Mouse (Mus musculus) intestine, embryonic 16.5 days (tissue): Measurements from ENCODE around the gene Sfswap. TPM values are rescaled to one million over a fixed set of nuclear protein-coding genes. Genes with fewer than 3 reads are reported as not detected.

ENCODE experiments used
- ATAC-seq: fragments of 200-750 bp; cut with Nextera tagmentation; 2 replicates; pipeline ENCODE4 v1.8.0; 2017; ENCODE audit warnings: moderate TSS enrichment, moderate library complexity
- H3K27ac ChIP-seq: fragments of 300-500 bp; sonication (generic); 2 replicates; pipeline ENCODE4 v1.5.1; 2014; ENCODE audit warnings: mild to moderate bottlenecking, low read length
- H3K27me3 ChIP-seq: fragments of 300-500 bp; sonication (generic); replicated peaks from 2 replicates; pipeline ENCODE4 v1.6.1; 2014; ENCODE audit warnings: low read length, control low read depth, mixed read lengths; ENCODE audit not compliant: control insufficient read depth, insufficient read depth
- H3K36me3 ChIP-seq: fragments of 300-500 bp; sonication (generic); 2 replicates; pipeline ENCODE4 v1.6.1; 2014; ENCODE audit warnings: low read length, control low read depth; ENCODE audit not compliant: control insufficient read depth, insufficient read depth
- H3K4me1 ChIP-seq: fragments of 300-500 bp; sonication (generic); 2 replicates; pipeline ENCODE4 v1.6.1; 2014; ENCODE audit warnings: low read length, control low read depth, mixed read lengths; ENCODE audit not compliant: control insufficient read depth, insufficient read depth
- H3K4me2 ChIP-seq: fragments of 300-500 bp; sonication (generic); 2 replicates; pipeline ENCODE4 v1.6.1; 2014; ENCODE audit warnings: low read depth, low read length, control low read depth
- H3K4me3 ChIP-seq: fragments of 300-500 bp; sonication (generic); 2 replicates; pipeline ENCODE4 v1.5.1; 2014; ENCODE audit warnings: mild to moderate bottlenecking, low read length
- H3K9ac ChIP-seq: fragments of 300-500 bp; sonication (generic); 2 replicates; pipeline ENCODE4 v1.6.1; 2014; ENCODE audit warnings: low read depth, low read length
- H3K9me3 ChIP-seq: fragments of 300-500 bp; sonication (generic); 2 replicates; pipeline ENCODE4 v1.6.1; 2016; ENCODE audit warnings: low read length, control low read depth; ENCODE audit not compliant: control insufficient read depth
- WGBS: fragments of 180-500 bp; shearing (Covaris S2); extraction: QIAGEN DNeasy Blood & Tissue Kit; methylation state at CpG from one replicate; pipeline ENCODE4 v1.1.7; 2014; 5-methylcytosine and 5-hydroxymethylcytosine counted together
- polyA plus RNA-seq: library from polyadenylated mRNA; unstranded; fragments of >200 nt; fragmentation: Nextera tagmentation; extraction: Ambion mirVana; gene quantifications from 2 replicates; pipeline ENCODE4 v1.2.1, GENCODE M21; 2015

The Sfswap gene
- polyA plus RNA-seq, 1 experiment from 2014 or later = 26.4 TPM

GRCm38 (mm10) chr5:129521913-129522312 lies 20.9 kb downstream of the Sfswap start:
- Histone ChIP-seq H3K9ac (no peak overlapping the region), H3K27me3 (no peaks in the 10 kb centered on the region), H3K4me3 (no peak overlapping the region), H3K36me3 (peaks cover 17% of the 10 kb centered on the region), H3K9me3 (no peaks in the 10 kb centered on the region), H3K27ac (no peak overlapping the region), H3K4me2 (no peak overlapping the region), H3K4me1 (no peaks in the 10 kb centered on the region)
- 92% methylated on average over 3 of the region's 3 CpGs for WGBS
- no peak for ATAC-seq

DNA sequence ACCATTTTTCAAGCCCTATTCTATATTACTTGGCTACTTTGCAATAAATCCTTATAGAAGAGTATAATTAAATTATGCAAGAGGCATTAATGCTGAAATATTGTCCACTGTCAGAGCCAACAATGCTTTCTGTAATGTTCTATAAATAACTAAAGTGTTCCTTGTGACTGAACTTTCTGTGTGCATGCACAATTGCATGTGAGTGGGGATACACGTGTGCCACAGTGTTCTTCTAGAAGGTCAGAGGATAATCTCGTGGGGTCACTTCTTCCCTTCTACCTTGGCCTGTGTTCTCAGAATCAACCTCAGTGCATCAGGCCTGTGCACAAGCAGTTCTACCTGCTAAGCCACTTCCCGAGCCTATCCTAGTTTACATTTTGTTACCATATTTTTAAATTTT lies 22.1 kb downstream of the Sfswap start:
- no peak for ATAC-seq
- WGBS = 85% methylated on average over 3 of the region's 3 CpGs
- Histone ChIP-seq H3K9ac (no peak overlapping the region), H3K4me2 (no peak overlapping the region), H3K27ac (no peak overlapping the region), H3K36me3 (peaks cover 15% of the 10 kb centered on the region), H3K4me1 (no peaks in the 10 kb centered on the region), H3K9me3 (no peaks in the 10 kb centered on the region), H3K4me3 (no peak overlapping the region), H3K27me3 (no peaks in the 10 kb centered on the region)

DNA sequence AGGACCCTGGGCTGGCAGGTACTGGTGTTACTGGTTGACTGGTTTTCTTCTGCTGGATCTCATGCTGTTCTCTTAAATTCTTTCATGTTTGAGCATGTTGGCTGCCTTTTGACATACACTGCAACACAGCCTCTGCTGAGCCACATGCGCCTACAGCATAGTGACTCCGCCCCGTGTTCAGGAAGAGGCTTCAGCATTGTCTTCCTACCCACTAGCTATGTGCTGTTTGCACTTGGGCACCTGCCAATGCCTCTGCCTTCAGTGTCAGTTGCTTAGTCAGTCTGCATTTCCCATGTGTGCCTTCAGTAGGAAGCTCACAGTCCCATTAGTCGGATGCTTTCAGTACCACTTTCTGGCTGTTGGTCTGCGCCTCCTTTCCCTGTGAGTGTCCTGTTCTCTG lies 23.7 kb downstream of the Sfswap start:
- no peak overlapping the region for H3K27ac ChIP-seq
- H3K9me3 ChIP-seq = no peaks in the 10 kb centered on the region
- H3K9ac ChIP-seq = no peak overlapping the region
- H3K4me2 ChIP-seq = no peak overlapping the region
- no peak for ATAC-seq
- WGBS = 90% methylated on average over 5 of the region's 5 CpGs
- H3K27me3 ChIP-seq = no peaks in the 10 kb centered on the region
- H3K4me1 ChIP-seq = no peaks in the 10 kb centered on the region
- peaks cover 11% of the 10 kb centered on the region for H3K36me3 ChIP-seq
- H3K4me3 ChIP-seq = no peak overlapping the region

- Histone ChIP-seq H3K27ac (no peak overlapping the region), H3K4me3 (no peak overlapping the region), H3K4me1 (no peaks in the 10 kb centered on the region), H3K27me3 (no peaks in the 10 kb centered on the region), H3K36me3 (peaks cover 7% of the 10 kb centered on the region; the same call in 1 of the 2 replicates), H3K9ac (no peak overlapping the region), H3K9me3 (no peaks in the 10 kb centered on the region), H3K4me2 (no peak overlapping the region)
- 89% methylated on average over 5 of the region's 5 CpGs for WGBS
- no peak for ATAC-seq
These were observed 26.1 kb downstream of the Sfswap start for GRCm38 (mm10) chr5:129527162-129527561.

GRCm38 (mm10) chr5:129529571-129529970 lies 28.6 kb downstream of the Sfswap start:
- H3K4me1 ChIP-seq = no peaks in the 10 kb centered on the region
- H3K27ac ChIP-seq = no peak overlapping the region
- H3K36me3 ChIP-seq = peaks cover 3% of the 10 kb centered on the region; the same call in 1 of the 2 replicates
- H3K9me3 ChIP-seq = no peaks in the 10 kb centered on the region
- WGBS = 68% methylated on average over 1 of the region's 1 CpGs
- ATAC-seq = no peak
- no peak overlapping the region for H3K9ac ChIP-seq
- H3K27me3 ChIP-seq = no peaks in the 10 kb centered on the region
- no peak overlapping the region for H3K4me3 ChIP-seq
- no peak overlapping the region for H3K4me2 ChIP-seq

DNA sequence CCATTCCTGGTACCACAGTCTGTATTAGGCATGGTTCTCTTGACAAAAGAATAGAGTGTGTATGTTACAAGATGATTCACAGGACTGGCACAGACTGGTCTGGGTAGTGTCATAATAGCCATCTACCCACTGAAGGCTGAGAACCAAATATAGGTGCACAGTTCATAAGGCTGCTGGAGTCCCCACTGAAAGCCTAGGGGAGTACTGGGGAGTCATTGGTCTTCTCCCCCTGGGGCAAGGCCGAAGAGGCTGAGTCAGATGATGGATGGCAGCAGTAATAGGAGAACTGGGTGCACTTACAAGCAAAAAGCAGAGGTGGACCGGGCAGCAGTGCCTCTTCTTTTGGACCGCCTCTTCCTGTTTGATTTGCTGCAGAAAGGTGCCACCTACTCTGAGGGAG lies 32.7 kb downstream of the Sfswap start:
- Histone ChIP-seq H3K36me3 (peaks cover 11% of the 10 kb centered on the region; the same call in 1 of the 2 replicates), H3K9me3 (no peaks in the 10 kb centered on the region), H3K4me1 (no peaks in the 10 kb centered on the region), H3K27me3 (no peaks in the 10 kb centered on the region), H3K9ac (no peak overlapping the region), H3K27ac (no peak overlapping the region; the same call in 1 of the 2 replicates), H3K4me3 (no peak overlapping the region), H3K4me2 (no peak overlapping the region)
- ATAC-seq = no peak
- 85% methylated on average over 3 of the region's 3 CpGs for WGBS

- H3K27ac ChIP-seq = no peak overlapping the region; the same call in 1 of the 2 replicates
- H3K27me3 ChIP-seq = no peaks in the 10 kb centered on the region
- H3K4me2 ChIP-seq = no peak overlapping the region
- H3K36me3 ChIP-seq = peaks cover 11% of the 10 kb centered on the region; the same call in 1 of the 2 replicates
- no peaks in the 10 kb centered on the region for H3K4me1 ChIP-seq
- ATAC-seq = no peak
- H3K4me3 ChIP-seq = no peak overlapping the region
- WGBS = 69% methylated on average over 2 of the region's 2 CpGs
- H3K9ac ChIP-seq = no peak overlapping the region
- H3K9me3 ChIP-seq = no peaks in the 10 kb centered on the region
These were observed 33.5 kb downstream of the Sfswap start for GRCm38 (mm10) chr5:129534500-129534899.

DNA sequence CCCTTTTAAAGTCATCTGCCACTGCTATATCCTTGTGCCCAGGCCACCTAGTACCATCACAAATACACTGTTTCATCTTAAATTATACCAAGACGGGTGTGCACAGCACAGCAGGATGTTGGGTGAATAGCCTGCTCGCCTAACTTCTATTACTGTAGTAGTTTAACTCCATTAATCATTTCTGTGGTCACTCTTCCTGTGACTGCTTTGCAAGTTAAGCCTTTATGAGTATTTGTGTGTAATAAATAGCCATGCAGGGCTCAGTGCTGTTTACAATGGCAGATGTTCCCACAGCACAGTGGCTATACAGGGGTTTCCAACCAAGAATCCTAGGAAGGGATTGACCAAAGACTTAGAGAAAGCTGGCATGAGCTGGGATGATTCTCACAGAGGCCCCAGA lies 34.0 kb downstream of the Sfswap start:
- WGBS = 85% methylated on average over 2 of the region's 2 CpGs
- H3K27ac ChIP-seq = no peak overlapping the region; the same call in 1 of the 2 replicates

DNA sequence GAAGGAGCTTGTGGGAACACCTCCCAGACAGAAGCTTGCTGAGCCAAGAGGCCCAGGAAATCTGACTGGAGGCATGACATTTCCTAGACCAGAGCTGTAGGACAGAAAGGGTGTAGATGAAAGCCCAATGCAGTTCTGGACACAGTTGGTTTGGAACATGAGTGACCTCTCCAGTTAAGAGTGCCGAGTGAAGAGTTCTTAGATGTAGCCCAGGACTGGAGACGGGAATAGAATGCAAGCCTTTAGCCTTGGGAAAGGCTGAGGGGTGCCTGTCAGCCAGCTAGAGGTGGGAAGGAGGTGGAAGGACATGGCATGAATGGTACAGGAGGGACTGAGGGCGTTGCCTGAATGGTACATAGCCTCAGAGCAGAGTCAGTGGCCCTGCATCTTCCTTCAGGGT lies 34.4 kb downstream of the Sfswap start:
- no peak overlapping the region for H3K4me3 ChIP-seq
- no peaks in the 10 kb centered on the region for H3K9me3 ChIP-seq
- ATAC-seq = no peak
- peaks cover 8% of the 10 kb centered on the region; the same call in 1 of the 2 replicates for H3K36me3 ChIP-seq
- no peak overlapping the region for H3K27ac ChIP-seq
- no peak overlapping the region for H3K9ac ChIP-seq
- H3K4me1 ChIP-seq = no peaks in the 10 kb centered on the region
- H3K27me3 ChIP-seq = no peaks in the 10 kb centered on the region
- H3K4me2 ChIP-seq = no peak overlapping the region
- 98% methylated on average over 3 of the region's 3 CpGs for WGBS

More for the DNA sequence above, 34.0 kb downstream of the Sfswap start:
- Histone ChIP-seq H3K27me3 (no peaks in the 10 kb centered on the region), H3K4me1 (no peaks in the 10 kb centered on the region), H3K9me3 (no peaks in the 10 kb centered on the region), H3K9ac (no peak overlapping the region), H3K4me3 (no peak overlapping the region), H3K36me3 (peaks cover 8% of the 10 kb centered on the region; the same call in 1 of the 2 replicates), H3K4me2 (no peak overlapping the region)
- no peak for ATAC-seq

- H3K36me3 ChIP-seq = peaks cover 27% of the 10 kb centered on the region; the same call in 1 of the 2 replicates
- WGBS = 88% methylated on average over 4 of the region's 4 CpGs
These were observed 37.8 kb downstream of the Sfswap start for GRCm38 (mm10) chr5:129538826-129539225.

More at GRCm38 (mm10) chr5:129538826-129539225, 37.8 kb downstream of the Sfswap start:
- H3K27me3 ChIP-seq = no peaks in the 10 kb centered on the region
- no peak for ATAC-seq
- no peak overlapping the region for H3K27ac ChIP-seq
- no peak overlapping the region for H3K4me2 ChIP-seq
- H3K9ac ChIP-seq = no peak overlapping the region
- H3K9me3 ChIP-seq = no peaks in the 10 kb centered on the region
- H3K4me3 ChIP-seq = no peak overlapping the region
- H3K4me1 ChIP-seq = no peaks in the 10 kb centered on the region
